Mouse (Mus musculus) CH12.LX (cell line): ENCODE data around the gene Reln. TPM values are rescaled to one million over a fixed set of nuclear protein-coding genes. Genes with fewer than 3 reads are reported as not detected.

Experiments used
- DNase-seq: peaks from one replicate; pipeline ENCODE4 v3.0.0-alpha.2; 2013; ENCODE audit errors: extremely low read depth
- H3K27ac ChIP-seq: 2 replicates; pipeline ENCODE4 v1.5.1; 2012; ENCODE audit warnings: low read depth, mild to moderate bottlenecking, control low read depth, moderate library complexity; ENCODE audit not compliant: insufficient read depth
- H3K27me3 ChIP-seq: replicated peaks from 2 replicates; pipeline ENCODE3; 2012; ENCODE audit warnings: inconsistent platforms
- H3K36me3 ChIP-seq, 2 experiments: replicated peaks in 1 of 2; 2 replicates each; pipeline versions ENCODE3 to v1.6.1; 2012; ENCODE audit warnings: inconsistent platforms in 1 of 2, low read length in 1 of 2, mild to moderate bottlenecking in 1 of 2, mixed read lengths in 1 of 2, moderate library complexity in 1 of 2; ENCODE audit not compliant: control insufficient read depth in 1 of 2, insufficient read depth in 1 of 2
- H3K4me1 ChIP-seq, 2 experiments: 2 replicates each; pipeline ENCODE4 v1.6.1; 2012; ENCODE audit warnings: inconsistent platforms in 1 of 2, moderate library complexity in 1 of 2; ENCODE audit not compliant: insufficient read depth in 2 of 2, control insufficient read depth in 1 of 2
- H3K4me2 ChIP-seq: 2 replicates; pipeline ENCODE4 v1.6.1; 2012; ENCODE audit warnings: low read depth, mild to moderate bottlenecking, control low read depth; ENCODE audit not compliant: poor library complexity, insufficient read depth, severe bottlenecking
- H3K4me3 ChIP-seq, 3 experiments: fragments of 150-350 bp in 1 of 3; sonication (generic) in 1 of 3; replicated peaks in 1 of 3; 2 replicates each; pipeline versions ENCODE3 to v1.5.1; 2011 to 2012; ENCODE audit warnings: low read depth in 2 of 3, low read length in 2 of 3, mild to moderate bottlenecking in 2 of 3, moderate library complexity in 2 of 3, control low read depth in 1 of 3, improper control_type of control experiment in 1 of 3, inconsistent platforms in 1 of 3, mixed read lengths in 1 of 3; ENCODE audit not compliant: poor library complexity in 1 of 3
- H3K79me2 ChIP-seq: replicated peaks from 2 replicates; pipeline ENCODE4 v1.6.1; 2012; ENCODE audit warnings: mild to moderate bottlenecking, moderate library complexity; ENCODE audit not compliant: control insufficient read depth, poor library complexity, insufficient read depth, severe bottlenecking; ENCODE audit errors: extremely low read depth
- H3K9ac ChIP-seq: 2 replicates; pipeline ENCODE4 v1.6.1; 2012; ENCODE audit warnings: low read depth, mild to moderate bottlenecking, control low read depth, moderate library complexity; ENCODE audit not compliant: insufficient read depth
- H3K9me3 ChIP-seq: replicated peaks from 2 replicates; pipeline ENCODE3; 2012; ENCODE audit warnings: low read length, inconsistent platforms, mixed read lengths
- BHLHE40 ChIP-seq: IDR thresholded peaks from 2 replicates; pipeline ENCODE4 v1.6.1; 2011; ENCODE audit warnings: mild to moderate bottlenecking, low read depth, low read length, improper control_type of control experiment
- CHD1 ChIP-seq: IDR thresholded peaks from 2 replicates; pipeline ENCODE4 v1.6.1; 2012; ENCODE audit warnings: low read depth, low read length, improper control_type of control experiment, inconsistent platforms
- CHD2 ChIP-seq: IDR thresholded peaks from 2 replicates; pipeline ENCODE4 v1.6.1; 2011; ENCODE audit warnings: low read length, improper control_type of control experiment
- CTCF ChIP-seq, 2 experiments: IDR thresholded peaks in 1 of 2; conservative IDR thresholded peaks in 1 of 2; 2 replicates each; pipeline ENCODE4 v1.5.1; 2011 to 2012; ENCODE audit warnings: low read depth in 2 of 2, low read length in 2 of 2, improper control_type of control experiment in 1 of 2, inconsistent platforms in 1 of 2, mild to moderate bottlenecking in 1 of 2, moderate library complexity in 1 of 2
- ELF1 ChIP-seq: IDR thresholded peaks from 2 replicates; pipeline ENCODE4 v1.6.1; 2014; ENCODE audit warnings: low read depth, mild to moderate bottlenecking, inconsistent platforms, low read length, improper control_type of control experiment
- EP300 ChIP-seq: IDR thresholded peaks from 2 replicates; pipeline ENCODE4 v1.6.1; 2011; ENCODE audit warnings: low read length, improper control_type of control experiment
- GABPA ChIP-seq: IDR thresholded peaks from 2 replicates; pipeline ENCODE4 v1.6.1; 2012; ENCODE audit warnings: low read depth, low read length, improper control_type of control experiment, inconsistent platforms; ENCODE audit not compliant: insufficient replicate concordance
- HCFC1 ChIP-seq: IDR thresholded peaks from 2 replicates; pipeline ENCODE4 v1.6.1; 2012; ENCODE audit warnings: low read depth, mild to moderate bottlenecking, inconsistent platforms, low read length, improper control_type of control experiment
- JUND ChIP-seq: conservative IDR thresholded peaks from 2 replicates; pipeline ENCODE4 v1.6.1; 2011; ENCODE audit warnings: low read depth, low read length, improper control_type of control experiment
- KAT2A ChIP-seq: IDR thresholded peaks from 2 replicates; pipeline ENCODE4 v1.6.1; 2012; ENCODE audit warnings: low read length, improper control_type of control experiment, inconsistent platforms; ENCODE audit not compliant: insufficient replicate concordance
- MAFK ChIP-seq: IDR thresholded peaks from 2 replicates; pipeline ENCODE4 v1.6.1; 2011; ENCODE audit warnings: low read length, improper control_type of control experiment; ENCODE audit not compliant: insufficient replicate concordance
- MAX ChIP-seq: IDR thresholded peaks from 2 replicates; pipeline ENCODE4 v1.6.1; 2011; ENCODE audit warnings: low read length, improper control_type of control experiment
- MEF2A ChIP-seq: IDR thresholded peaks from 2 replicates; pipeline ENCODE4 v1.6.1; 2014; ENCODE audit warnings: low read depth, mild to moderate bottlenecking, inconsistent platforms, low read length, improper control_type of control experiment, borderline replicate concordance
- MYC ChIP-seq: IDR thresholded peaks from 2 replicates; pipeline ENCODE4 v1.6.1; 2011; ENCODE audit warnings: low read depth, mild to moderate bottlenecking, improper control_type of control experiment, low read length
- NRF1 ChIP-seq: IDR thresholded peaks from 2 replicates; pipeline ENCODE4 v1.6.1; 2014; ENCODE audit warnings: low read depth, mild to moderate bottlenecking, inconsistent platforms, low read length, improper control_type of control experiment, moderate library complexity
- POLR2A ChIP-seq: IDR thresholded peaks from 2 replicates; pipeline ENCODE4 v1.6.1; 2011; ENCODE audit warnings: low read depth, mild to moderate bottlenecking, improper control_type of control experiment, low read length
- RAD21 ChIP-seq: IDR thresholded peaks from 2 replicates; pipeline ENCODE4 v1.6.1; 2011; ENCODE audit warnings: low read depth, mild to moderate bottlenecking, low read length, improper control_type of control experiment, moderate library complexity
- RCOR1 ChIP-seq: conservative IDR thresholded peaks from 2 replicates; pipeline ENCODE4 v1.6.1; 2012; ENCODE audit warnings: low read depth, mild to moderate bottlenecking, inconsistent platforms, low read length, improper control_type of control experiment
- SIN3A ChIP-seq: IDR thresholded peaks from 2 replicates; pipeline ENCODE4 v1.6.1; 2012; ENCODE audit warnings: low read length, improper control_type of control experiment, inconsistent platforms
- TBP ChIP-seq: conservative IDR thresholded peaks from 2 replicates; pipeline ENCODE4 v1.6.1; 2011; ENCODE audit warnings: low read depth, low read length, improper control_type of control experiment
- TCF12 ChIP-seq: IDR thresholded peaks from 2 replicates; pipeline ENCODE4 v1.6.1; 2014; ENCODE audit warnings: low read depth, mild to moderate bottlenecking, inconsistent platforms, low read length, improper control_type of control experiment
- ZC3H11A ChIP-seq: IDR thresholded peaks from 2 replicates; pipeline ENCODE4 v1.6.1; 2012; ENCODE audit warnings: low read depth, mild to moderate bottlenecking, inconsistent platforms, low read length, improper control_type of control experiment
- ZKSCAN1 ChIP-seq: IDR thresholded peaks from 2 replicates; pipeline ENCODE4 v1.6.1; 2012; ENCODE audit warnings: low read depth, inconsistent platforms, low read length, improper control_type of control experiment, borderline replicate concordance
- ZMIZ1 ChIP-seq: IDR thresholded peaks from 2 replicates; pipeline ENCODE4 v1.6.1; 2012; ENCODE audit warnings: low read depth, mild to moderate bottlenecking, inconsistent platforms, low read length, improper control_type of control experiment
- ZNF384 ChIP-seq: IDR thresholded peaks from 2 replicates; pipeline ENCODE4 v1.6.1; 2012; ENCODE audit warnings: low read depth, low read length, improper control_type of control experiment, inconsistent platforms
- dilution Hi-C: fragments of 300-500 bp; cut with MboI; formaldehyde crosslinking; loops from 2 replicates; pipeline ENCODE4 v1.14.3; 2020; ENCODE audit warnings: low sequenced_read_pairs; ENCODE audit not compliant: extremely low pct_unique_long_range_greater_than_20kb, extremely low pct_ligation_motif_present
- in situ Hi-C: fragments of 300-500 bp; cut with MboI; formaldehyde crosslinking; loops from 3 replicates; pipeline ENCODE4 v1.14.3; 2019; ENCODE audit warnings: low sequenced_read_pairs, low pct_ligation_motif_present, low pct_unique_long_range_greater_than_20kb, mixed read lengths
- polyA plus RNA-seq: library from polyadenylated mRNA; unstranded; fragments of >175 nt; gene quantifications from 2 replicates; pipeline ENCODE4 v1.2.1, GENCODE M21; 2012; ENCODE audit warnings: low read depth; ENCODE audit not compliant: insufficient read length
- total RNA-seq, 2 experiments: library from RNA; depleted of rRNA; stranded (reverse); fragments of 300-350 nt in 1 of 2; fragments of >200 nt in 1 of 2; gene quantifications; 2 replicates each; pipeline ENCODE4 v1.2.3; 2012 to 2014

The Reln gene
- total and polyA plus RNA-seq, 3 experiments, result 0.03 to 0.04 TPM; not detected in 1

- Histone ChIP-seq H3K4me2 (no peak overlapping the region), H3K4me1 (peaks cover 0 to 3% of the 10 kb centered on the region in 2 experiments; a peak in 1 of 4 replicates), H3K36me3 (no peaks in the 10 kb centered on the region), H3K4me3 (no peak overlapping the region), H3K9ac (no peak overlapping the region), H3K9me3 (peaks cover 2% of the 10 kb centered on the region), H3K27ac (no peak overlapping the region), H3K79me2 (no peaks in the 10 kb centered on the region), H3K27me3 (no peaks in the 10 kb centered on the region)
- in situ Hi-C loops, result no loop called here
- no peak for TF ChIP-seq EP300
- no peak for TF ChIP-seq TBP
- TF ChIP-seq CTCF (conservative IDR thresholded peaks at IDR 0.05 in 1 of 2, IDR thresholded peaks at IDR 0.05 in 1 of 2; ENCODE audit: low read depth in 2 of 2, low read length in 2 of 2), result no peak
- TF ChIP-seq ELF1, result no peak
- TF ChIP-seq KAT2A, result no peak
- TF ChIP-seq NRF1, result no peak
- no peak for TF ChIP-seq CHD2
- TF ChIP-seq ZKSCAN1, result no peak
- no peak for TF ChIP-seq MEF2A
- no peak for TF ChIP-seq MAFK
- TF ChIP-seq RCOR1, result no peak
- no peak for TF ChIP-seq MYC
- TF ChIP-seq HCFC1, result no peak
- no peak for TF ChIP-seq ZMIZ1
- no peak for TF ChIP-seq TCF12
- no peak for TF ChIP-seq JUND
- no peak for TF ChIP-seq ZC3H11A
- DNase-seq, result no peak
- dilution Hi-C loops, result no loop called here
These were observed 431.5 kb downstream of the Reln start for GRCm38 (mm10) chr5:21912835-21913530.

- no peak overlapping the region for H3K27ac ChIP-seq
These were observed 433.8 kb downstream of the Reln start for GRCm38 (mm10) chr5:21910726-21911125.

More at GRCm38 (mm10) chr5:21910726-21911125, 433.8 kb downstream of the Reln start:
- Histone ChIP-seq H3K79me2 (no peaks in the 10 kb centered on the region), H3K4me3 (no peak overlapping the region), H3K9ac (no peak overlapping the region), H3K36me3 (no peaks in the 10 kb centered on the region), H3K9me3 (no peaks in the 10 kb centered on the region), H3K4me2 (no peak overlapping the region), H3K4me1 (peaks cover 0 to 3% of the 10 kb centered on the region in 2 experiments; a peak in 1 of 4 replicates), H3K27me3 (no peaks in the 10 kb centered on the region)
- TF ChIP-seq GABPA (no peak), MAX (no peak), BHLHE40 (no peak), RAD21 (no peak), MEF2A (no peak), JUND (no peak), ZMIZ1 (no peak), CHD1 (no peak), POLR2A (no peak), SIN3A (no peak), ZNF384 (no peak)
- dilution Hi-C loops (no loop called here), in situ Hi-C loops (no loop called here)
- DNase-seq, result no peak
